ENCODE assay signal across 8 mouse cellular contexts in genomic region chr3:31260329-31260963, GRCm38 (mm10). TPM values are rescaled to one million over a fixed set of nuclear protein-coding genes. Genes with fewer than 3 reads are reported as not detected.
DNase-seq lines count a peak whose midpoint lies in the region; ATAC-seq and TF ChIP-seq lines count a peak whose summit lies in the region.

No protein-coding gene starts in this region.

- 21% methylated on average over 7 of the region's 7 CpGs for WGBS in midbrain, embryonic 11.5 days
- WGBS in midbrain, embryonic 16.5 days: 18% methylated on average over 7 of the region's 7 CpGs
- WGBS in embryonic facial prominence, embryonic 13.5 days: 18% methylated on average over 7 of the region's 7 CpGs
- WGBS in hindbrain, postnatal 0 days: 31% methylated on average over 7 of the region's 7 CpGs
- WGBS in liver, embryonic 12.5 days (ENCODE audit: insufficient replicate concordance): 33% methylated on average over 7 of the region's 7 CpGs

- no peaks in the 10 kb centered on the region for H3K27me3 ChIP-seq in midbrain, embryonic 11.5 days (ENCODE audit: control insufficient read depth, insufficient read depth, low read length)
- no peaks in the 10 kb centered on the region for H3K27me3 ChIP-seq in midbrain, embryonic 16.5 days (ENCODE audit: control insufficient read depth, insufficient read depth, low read depth, low read length)
- H3K27me3 ChIP-seq in embryonic facial prominence, embryonic 13.5 days: no peaks in the 10 kb centered on the region
- no peaks in the 10 kb centered on the region for H3K27me3 ChIP-seq in hindbrain, postnatal 0 days (ENCODE audit: insufficient read depth, low read length)
- no peaks in the 10 kb centered on the region for H3K27me3 ChIP-seq in liver, embryonic 12.5 days (replicated peaks)

- no peak overlapping the region for H3K9ac ChIP-seq in midbrain, embryonic 11.5 days (ENCODE audit: low read length)
- H3K9ac ChIP-seq in midbrain, embryonic 16.5 days (ENCODE audit: low read depth, low read length): no peak overlapping the region
- no peak overlapping the region for H3K9ac ChIP-seq in embryonic facial prominence, embryonic 13.5 days
- H3K9ac ChIP-seq in hindbrain, postnatal 0 days (replicated peaks; ENCODE audit: low read length): no peak overlapping the region
- H3K9ac ChIP-seq in liver, embryonic 12.5 days: no peak overlapping the region

- H3K4me2 ChIP-seq in midbrain, embryonic 11.5 days: no peak overlapping the region
- no peak overlapping the region for H3K4me2 ChIP-seq in midbrain, embryonic 16.5 days (ENCODE audit: low read length)
- H3K4me2 ChIP-seq in embryonic facial prominence, embryonic 13.5 days: peak overlapping the region; percentile 11; the same call in 1 of the 2 replicates
- H3K4me2 ChIP-seq in hindbrain, postnatal 0 days (ENCODE audit: low read depth, low read length): no peak overlapping the region
- H3K4me2 ChIP-seq in liver, embryonic 12.5 days: no peak overlapping the region

- ATAC-seq in midbrain, embryonic 11.5 days (ENCODE audit: low FRiP score): peak; percentile 85
- ATAC-seq in midbrain, embryonic 16.5 days: no peak; the same call in 1 of the 2 replicates
- peak; percentile 72 for ATAC-seq in embryonic facial prominence, embryonic 13.5 days (ENCODE audit: insufficient number of reproducible peaks, insufficient read depth, low FRiP score, low TSS enrichment, low read depth)
- peak; percentile 43; the same call in 1 of the 2 replicates for ATAC-seq in hindbrain, postnatal 0 days
- ATAC-seq in liver, embryonic 12.5 days: peak; percentile 70

- peaks cover 11% of the 10 kb centered on the region for H3K4me1 ChIP-seq in midbrain, embryonic 11.5 days (ENCODE audit: control insufficient read depth, insufficient read depth, low read length)
- no peaks in the 10 kb centered on the region for H3K4me1 ChIP-seq in midbrain, embryonic 16.5 days (ENCODE audit: control insufficient read depth, insufficient read depth, low read length)
- H3K4me1 ChIP-seq in embryonic facial prominence, embryonic 13.5 days: peaks cover 14% of the 10 kb centered on the region
- H3K4me1 ChIP-seq in hindbrain, postnatal 0 days (ENCODE audit: insufficient read depth, low read length): 0 out of 2 replicates have a peak, but pooled peaks cover 3% of the 10 kb centered on the region
- H3K4me1 ChIP-seq in liver, embryonic 12.5 days: no peaks in the 10 kb centered on the region

- H3K4me3 ChIP-seq in midbrain, embryonic 11.5 days (ENCODE audit: low read depth, low read length): no peak overlapping the region
- H3K4me3 ChIP-seq in midbrain, embryonic 16.5 days (ENCODE audit: low read depth, low read length): no peak overlapping the region
- no peak overlapping the region for H3K4me3 ChIP-seq in embryonic facial prominence, embryonic 13.5 days
- no peak overlapping the region for H3K4me3 ChIP-seq in hindbrain, postnatal 0 days (ENCODE audit: low read length)
- no peak overlapping the region for H3K4me3 ChIP-seq in liver, embryonic 12.5 days

- no peaks in the 10 kb centered on the region for H3K36me3 ChIP-seq in midbrain, embryonic 11.5 days (ENCODE audit: control insufficient read depth, insufficient read depth, low read length)
- H3K36me3 ChIP-seq in midbrain, embryonic 16.5 days (ENCODE audit: control insufficient read depth, insufficient read depth, low read length): no peaks in the 10 kb centered on the region
- no peaks in the 10 kb centered on the region for H3K36me3 ChIP-seq in embryonic facial prominence, embryonic 13.5 days
- H3K36me3 ChIP-seq in hindbrain, postnatal 0 days (ENCODE audit: insufficient read depth, low read length): no peaks in the 10 kb centered on the region
- H3K36me3 ChIP-seq in liver, embryonic 12.5 days: no peaks in the 10 kb centered on the region

- no peak for TF ChIP-seq CTCF in hindbrain, postnatal 0 days (IDR thresholded peaks at IDR 0.05; ENCODE audit: low read depth)

- DNase-seq in midbrain, embryonic 11.5 days (ENCODE audit: low spot score, missing footprints): peak; percentile 91
- DNase-seq in hindbrain, postnatal 0 days (ENCODE audit: low spot score): no peak
- DNase-seq in right cerebral cortex, postnatal 4 days: no peak
- no peak for DNase-seq in natural killer cell, adult 2 months (ENCODE audit: low spot score in 2 of 2)
- no peak for DNase-seq in thymus, postnatal 14 days

- no peak overlapping the region for H3K27ac ChIP-seq in midbrain, embryonic 11.5 days (ENCODE audit: low read depth, low read length)
- no peak overlapping the region for H3K27ac ChIP-seq in midbrain, embryonic 16.5 days (ENCODE audit: low read length)
- peak overlapping the region; percentile 39 for H3K27ac ChIP-seq in embryonic facial prominence, embryonic 13.5 days
- no peak overlapping the region for H3K27ac ChIP-seq in hindbrain, postnatal 0 days
- no peak overlapping the region for H3K27ac ChIP-seq in liver, embryonic 12.5 days

- H3K9me3 ChIP-seq in midbrain, embryonic 11.5 days (ENCODE audit: control insufficient read depth, low read length): no peaks in the 10 kb centered on the region
- no peaks in the 10 kb centered on the region for H3K9me3 ChIP-seq in midbrain, embryonic 16.5 days (replicated peaks; ENCODE audit: control insufficient read depth, low read length, poor library complexity, severe bottlenecking)
- no peaks in the 10 kb centered on the region for H3K9me3 ChIP-seq in embryonic facial prominence, embryonic 13.5 days
- H3K9me3 ChIP-seq in hindbrain, postnatal 0 days (ENCODE audit: low read length): no peaks in the 10 kb centered on the region
- no peaks in the 10 kb centered on the region for H3K9me3 ChIP-seq in liver, embryonic 12.5 days (replicated peaks)

RNA-seq across cellular contexts. Expression of gene Slc7a14, which starts 49.7 kb away (rescaled TPM):
- polyA plus RNA-seq in midbrain, embryonic 11.5 days (2014; fragmentation: Nextera tagmentation; extraction: Ambion mirVana): 0.43 and 0.44 TPM in 2 replicates
- 7.3 and 8.1 TPM in 2 replicates for polyA plus RNA-seq in midbrain, embryonic 16.5 days (2015; fragmentation: Nextera tagmentation; extraction: Ambion mirVana)
- polyA plus RNA-seq in embryonic facial prominence, embryonic 13.5 days (2015; fragmentation: Nextera tagmentation; extraction: Ambion mirVana): 0.07 and 0.21 TPM in 2 replicates
- total RNA-seq in hindbrain, postnatal 0 days (2014; rRNA removed): 20.9 and 23.6 TPM in 2 replicates
- polyA plus RNA-seq in hindbrain, postnatal 0 days (2015; fragmentation: Nextera tagmentation; extraction: Ambion mirVana): 8.8 and 9.2 TPM in 2 replicates
- polyA plus RNA-seq in liver, embryonic 12.5 days (2016; fragmentation: Nextera tagmentation; extraction: Ambion mirVana): 0.07 TPM in 2 replicates
